Mouse (Mus musculus): ENCODE results near the gene Prnd. TPM values are rescaled to one million over a fixed set of nuclear protein-coding genes. Genes with fewer than 3 reads are reported as not detected.
A peak's percentile ranks its signal among the peaks of the same experiment; 100 is the strongest.

The Prnd gene
- polyA plus RNA-seq, 1 experiment from 2014 or later = 19.0 TPM

- no peak for ATAC-seq (ENCODE audit: extremely low read depth, insufficient number of reproducible peaks, low FRiP score, low TSS enrichment)
- WGBS = 22% methylated on average over 9 of the region's 9 CpGs
- H3K9me3 ChIP-seq = no peaks in the 10 kb centered on the region
- H3K9ac ChIP-seq = peak overlapping the region; percentile 54
- H3K27me3 ChIP-seq (replicated peaks) = peaks cover 42% of the 10 kb centered on the region
- H3K36me3 ChIP-seq = no peaks in the 10 kb centered on the region
- H3K4me1 ChIP-seq = peaks cover 37% of the 10 kb centered on the region
- H3K27ac ChIP-seq (replicated peaks) = peak overlapping the region; percentile 48; the same call in 1 of the 2 replicates
- peak overlapping the region; percentile 75 for H3K4me2 ChIP-seq
- peak overlapping the region; percentile 55 for H3K4me3 ChIP-seq
Observed at GRCm38 (mm10) chr2:131954835-131955234, 4.2 kb downstream of the Prnd start.

GRCm38 (mm10) chr2:131955264-131955663 lies 4.6 kb downstream of the Prnd start:
- Histone ChIP-seq H3K27me3 (replicated peaks) (peaks cover 40% of the 10 kb centered on the region), H3K4me1 (peaks cover 33% of the 10 kb centered on the region), H3K36me3 (no peaks in the 10 kb centered on the region), H3K27ac (replicated peaks) (peak overlapping the region; percentile 48; the same call in 1 of the 2 replicates), H3K4me2 (peak overlapping the region; percentile 75), H3K9me3 (no peaks in the 10 kb centered on the region), H3K4me3 (peak overlapping the region; percentile 55), H3K9ac (peak overlapping the region; percentile 54)
- WGBS = 2% methylated on average over 17 of the region's 17 CpGs
- no peak for ATAC-seq (ENCODE audit: extremely low read depth, insufficient number of reproducible peaks, low FRiP score, low TSS enrichment)

- Histone ChIP-seq H3K27me3 (replicated peaks) (peaks cover 32% of the 10 kb centered on the region), H3K4me2 (no peak overlapping the region), H3K36me3 (no peaks in the 10 kb centered on the region), H3K27ac (replicated peaks) (no peak overlapping the region), H3K4me3 (no peak overlapping the region), H3K9ac (no peak overlapping the region), H3K4me1 (peaks cover 26% of the 10 kb centered on the region), H3K9me3 (no peaks in the 10 kb centered on the region)
- WGBS = 83% methylated on average over 7 of the region's 7 CpGs
- no peak for ATAC-seq (ENCODE audit: extremely low read depth, insufficient number of reproducible peaks, low FRiP score, low TSS enrichment)
Observed at GRCm38 (mm10) chr2:131956336-131957256, 5.9 kb downstream of the Prnd start.

GRCm38 (mm10) chr2:131957731-131958222 lies 7.1 kb downstream of the Prnd start:
- no peak overlapping the region for H3K4me2 ChIP-seq
- no peak for ATAC-seq (ENCODE audit: extremely low read depth, insufficient number of reproducible peaks, low FRiP score, low TSS enrichment)
- H3K4me1 ChIP-seq = peaks cover 21% of the 10 kb centered on the region
- WGBS = 41% methylated on average over 9 of the region's 9 CpGs
- H3K27me3 ChIP-seq (replicated peaks) = peaks cover 22% of the 10 kb centered on the region
- H3K9ac ChIP-seq = no peak overlapping the region
- H3K36me3 ChIP-seq = no peaks in the 10 kb centered on the region
- no peak overlapping the region for H3K27ac ChIP-seq (replicated peaks)
- no peaks in the 10 kb centered on the region for H3K9me3 ChIP-seq
- no peak overlapping the region for H3K4me3 ChIP-seq

GRCm38 (mm10) chr2:131961671-131962070 lies 11.0 kb downstream of the Prnd start:
- Histone ChIP-seq H3K27ac (replicated peaks) (no peak overlapping the region), H3K9me3 (no peaks in the 10 kb centered on the region), H3K9ac (no peak overlapping the region), H3K4me2 (no peak overlapping the region), H3K27me3 (replicated peaks) (no peaks in the 10 kb centered on the region), H3K4me1 (no peaks in the 10 kb centered on the region), H3K4me3 (no peak overlapping the region), H3K36me3 (no peaks in the 10 kb centered on the region)
- 58% methylated on average over 2 of the region's 2 CpGs for WGBS
- ATAC-seq (ENCODE audit: extremely low read depth, insufficient number of reproducible peaks, low FRiP score, low TSS enrichment) = no peak

DNA sequence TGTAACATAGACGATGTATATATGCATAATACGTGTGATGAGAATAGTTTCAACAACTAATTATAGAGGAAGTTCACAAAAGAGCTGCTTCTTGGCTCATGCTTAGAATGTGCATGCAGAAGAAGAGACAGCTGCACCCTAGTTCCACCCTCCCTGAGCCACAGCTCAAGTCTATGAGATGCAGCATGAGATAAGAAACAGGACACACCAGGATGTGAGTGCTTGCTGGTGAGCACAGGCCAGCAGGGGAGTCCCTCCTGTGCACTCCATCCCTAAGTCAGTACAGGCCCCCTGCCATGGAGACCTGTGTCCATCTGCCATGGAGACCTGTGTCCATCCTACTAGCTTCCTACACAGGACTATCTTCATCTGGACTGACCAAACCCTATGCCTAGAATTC lies 19.9 kb downstream of the Prnd start:
- H3K36me3 ChIP-seq = no peaks in the 10 kb centered on the region

DNA sequence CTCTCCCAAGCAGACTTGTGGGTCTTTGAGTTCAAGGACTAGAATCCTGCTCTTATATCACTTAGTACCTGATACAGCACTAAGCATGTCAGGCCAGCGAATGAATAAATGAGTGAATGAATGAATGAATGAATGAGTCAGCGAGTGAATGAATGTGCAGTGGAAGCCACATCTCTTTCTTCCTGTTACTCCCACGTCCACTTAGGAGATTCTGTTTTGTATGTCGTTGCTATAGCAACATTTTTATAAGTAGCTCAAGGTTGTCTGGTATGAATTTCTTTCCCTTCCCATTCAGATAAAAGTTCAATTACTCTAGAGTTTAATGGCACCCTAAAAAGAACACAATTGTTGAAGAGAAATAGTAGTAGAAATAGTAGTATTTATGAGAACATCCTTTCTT lies 20.4 kb downstream of the Prnd start:
- H3K4me1 ChIP-seq = no peaks in the 10 kb centered on the region
- H3K27me3 ChIP-seq (replicated peaks) = no peaks in the 10 kb centered on the region
- no peak overlapping the region for H3K4me3 ChIP-seq
- no peak for ATAC-seq (ENCODE audit: extremely low read depth, insufficient number of reproducible peaks, low FRiP score, low TSS enrichment)
- H3K9me3 ChIP-seq = no peaks in the 10 kb centered on the region
- no peaks in the 10 kb centered on the region for H3K36me3 ChIP-seq
- no peak overlapping the region for H3K27ac ChIP-seq (replicated peaks)
- H3K9ac ChIP-seq = no peak overlapping the region
- H3K4me2 ChIP-seq = no peak overlapping the region
- 72% methylated on average over 4 of the region's 4 CpGs for WGBS

More for the DNA sequence above, 19.9 kb downstream of the Prnd start:
- Histone ChIP-seq H3K27me3 (replicated peaks) (no peaks in the 10 kb centered on the region), H3K4me3 (no peak overlapping the region), H3K9me3 (no peaks in the 10 kb centered on the region), H3K27ac (replicated peaks) (no peak overlapping the region), H3K4me2 (no peak overlapping the region), H3K9ac (no peak overlapping the region), H3K4me1 (no peaks in the 10 kb centered on the region)
- ATAC-seq (ENCODE audit: extremely low read depth, insufficient number of reproducible peaks, low FRiP score, low TSS enrichment) = no peak
- WGBS = 82% methylated on average over 2 of the region's 2 CpGs

- Histone ChIP-seq H3K27me3 (replicated peaks) (no peaks in the 10 kb centered on the region), H3K4me2 (no peak overlapping the region), H3K4me3 (no peak overlapping the region), H3K4me1 (peaks cover 20% of the 10 kb centered on the region), H3K27ac (replicated peaks) (no peak overlapping the region), H3K36me3 (no peaks in the 10 kb centered on the region), H3K9ac (no peak overlapping the region), H3K9me3 (peaks cover 10% of the 10 kb centered on the region)
- ATAC-seq (ENCODE audit: extremely low read depth, insufficient number of reproducible peaks, low FRiP score, low TSS enrichment) = no peak
- WGBS = 69% methylated on average over 3 of the region's 3 CpGs
Observed at GRCm38 (mm10) chr2:131976663-131977062, 26.0 kb downstream of the Prnd start.

DNA sequence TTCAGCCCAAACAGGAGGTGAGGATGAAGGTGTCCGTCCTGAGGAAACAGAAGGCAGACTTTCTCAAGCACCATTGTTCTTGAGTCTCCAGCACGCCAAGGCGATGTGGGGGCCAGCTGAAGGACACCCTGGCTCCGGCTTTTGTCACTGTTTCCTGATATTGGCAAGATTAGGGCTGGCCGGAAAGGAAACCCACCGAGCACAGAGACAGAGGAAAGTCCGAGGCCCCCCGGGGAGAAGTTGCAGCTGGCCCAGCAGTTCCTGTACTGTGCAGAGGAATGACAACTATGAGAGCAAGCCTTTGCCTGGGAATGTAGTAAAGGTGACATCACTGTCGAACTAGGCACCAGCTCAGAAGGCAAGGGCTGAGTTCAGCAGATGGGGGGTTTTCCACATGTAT lies 30.2 kb downstream of the Prnd start:
- no peaks in the 10 kb centered on the region for H3K36me3 ChIP-seq
- no peak for ATAC-seq (ENCODE audit: extremely low read depth, insufficient number of reproducible peaks, low FRiP score, low TSS enrichment)
- no peaks in the 10 kb centered on the region for H3K27me3 ChIP-seq (replicated peaks)
- H3K4me2 ChIP-seq = peak overlapping the region; percentile 60
- WGBS = 6% methylated on average over 9 of the region's 9 CpGs
- H3K4me1 ChIP-seq = peaks cover 22% of the 10 kb centered on the region
- peaks cover 10% of the 10 kb centered on the region for H3K9me3 ChIP-seq
- peak overlapping the region; percentile 61 for H3K27ac ChIP-seq (replicated peaks)
- peak overlapping the region; percentile 27; the same call in 1 of the 2 replicates for H3K4me3 ChIP-seq
- peak overlapping the region; percentile 72; the same call in 1 of the 2 replicates for H3K9ac ChIP-seq

DNA sequence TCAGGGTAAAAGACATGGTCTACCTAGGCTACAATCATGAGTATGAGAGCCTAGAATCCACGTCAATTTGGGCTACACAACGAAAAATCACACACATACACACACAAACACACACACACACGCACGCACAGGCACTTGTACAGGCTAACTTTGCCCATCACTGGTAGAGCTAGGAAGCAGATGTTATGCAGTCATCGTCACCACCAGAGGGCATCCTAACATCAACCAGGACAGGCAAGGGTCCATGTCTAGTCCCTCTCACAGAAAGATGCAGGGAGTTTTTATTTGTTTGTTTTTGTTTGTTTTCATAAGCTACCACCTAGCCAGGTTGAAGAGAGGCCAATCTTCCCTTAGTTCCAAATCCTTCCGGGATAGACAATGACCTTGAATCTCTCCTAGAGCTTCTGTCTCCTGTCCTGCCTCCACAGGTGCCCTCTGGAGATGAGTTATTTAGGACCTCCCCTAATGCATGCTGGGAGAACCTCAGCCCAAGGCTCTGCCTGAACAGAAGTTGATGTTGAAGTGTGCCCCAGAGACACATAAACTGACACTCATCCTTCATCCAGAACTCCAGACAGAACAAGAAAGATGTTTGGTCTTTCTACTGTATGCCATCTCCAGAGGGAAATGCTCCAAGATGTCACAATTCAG lies 32.0 kb downstream of the Prnd start:
- no peak overlapping the region for H3K4me2 ChIP-seq
- H3K36me3 ChIP-seq = no peaks in the 10 kb centered on the region
- WGBS = 18% methylated on average over 6 of the region's 6 CpGs
- no peak overlapping the region for H3K9ac ChIP-seq
- H3K4me3 ChIP-seq = no peak overlapping the region
- ATAC-seq (ENCODE audit: extremely low read depth, insufficient number of reproducible peaks, low FRiP score, low TSS enrichment) = no peak
- H3K27ac ChIP-seq (replicated peaks) = no peak overlapping the region
- peaks cover 22% of the 10 kb centered on the region for H3K4me1 ChIP-seq
- H3K9me3 ChIP-seq = peaks cover 6% of the 10 kb centered on the region
- H3K27me3 ChIP-seq (replicated peaks) = no peaks in the 10 kb centered on the region

DNA sequence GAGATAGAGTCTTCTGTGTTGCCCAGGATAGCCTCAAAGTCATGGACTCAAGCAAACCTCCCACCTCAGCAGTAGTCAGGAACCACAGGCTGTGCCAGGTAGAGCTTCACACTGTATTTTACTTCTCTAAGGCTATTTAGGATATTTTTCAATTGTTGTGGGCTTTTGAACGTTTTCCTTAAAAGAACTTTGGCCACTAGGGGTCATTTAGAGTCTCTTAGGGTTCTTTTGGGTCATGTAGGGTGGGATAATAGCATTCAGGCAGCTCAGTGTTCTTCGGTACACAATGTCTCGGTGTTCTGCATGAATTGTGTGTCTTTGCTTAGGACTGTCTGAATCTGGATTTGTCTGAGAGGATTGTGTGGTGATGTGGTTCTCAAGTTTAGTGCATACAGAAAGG lies 37.3 kb downstream of the Prnd start:
- no peaks in the 10 kb centered on the region for H3K9me3 ChIP-seq
- ATAC-seq (ENCODE audit: extremely low read depth, insufficient number of reproducible peaks, low FRiP score, low TSS enrichment) = no peak
- WGBS = 51% methylated on average over 3 of the region's 3 CpGs
- H3K36me3 ChIP-seq = no peaks in the 10 kb centered on the region
- H3K27ac ChIP-seq (replicated peaks) = no peak overlapping the region
- peaks cover 19% of the 10 kb centered on the region for H3K4me1 ChIP-seq
- H3K27me3 ChIP-seq (replicated peaks) = no peaks in the 10 kb centered on the region
- H3K9ac ChIP-seq = no peak overlapping the region
- no peak overlapping the region for H3K4me3 ChIP-seq
- no peak overlapping the region for H3K4me2 ChIP-seq
